Mouse (Mus musculus): ENCODE results near the gene Gemin6. TPM values are rescaled to one million over a fixed set of nuclear protein-coding genes. Genes with fewer than 3 reads are reported as not detected.

Gemin6 gene
- polyA plus RNA-seq (2017; shearing (Covaris generic)), result 11.5 TPM

DNA sequence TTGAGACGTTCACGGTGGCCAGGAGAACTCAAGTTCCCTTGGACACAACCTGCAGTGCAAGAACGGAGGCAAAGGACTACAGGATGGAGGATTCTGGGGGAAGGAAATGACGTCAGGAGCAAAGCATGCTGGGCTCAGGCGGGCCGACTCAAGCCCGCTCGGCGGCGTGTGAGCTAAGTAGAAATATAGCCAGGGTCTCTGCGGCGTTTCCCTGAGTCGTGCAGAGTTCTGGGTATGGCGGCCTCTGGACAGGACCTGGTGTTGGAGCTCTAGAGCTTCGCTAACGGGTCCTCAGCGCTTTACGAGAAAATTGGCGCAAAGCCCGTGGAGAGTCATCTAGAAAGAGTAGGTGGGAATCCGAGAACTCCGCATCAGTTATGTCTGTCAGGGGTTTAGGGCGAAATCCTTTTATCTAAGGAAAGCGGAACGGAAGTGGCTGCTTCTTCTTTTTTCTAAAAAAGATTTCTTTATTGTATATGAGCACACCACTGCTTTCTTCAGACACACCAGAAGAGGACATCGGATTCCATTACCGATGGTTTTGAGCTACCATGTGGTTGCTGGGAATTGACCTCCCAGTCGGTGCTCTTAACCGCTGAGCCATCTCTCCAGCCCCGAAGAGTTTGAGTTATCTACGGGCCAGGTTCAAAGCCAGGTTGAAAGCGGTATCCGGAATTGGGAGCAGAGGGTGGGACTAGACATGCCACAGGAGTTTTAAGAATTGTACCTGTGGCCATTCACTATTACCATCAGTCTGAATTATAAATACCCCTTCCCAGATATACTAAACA, at the start of gene Gemin6:
TSS of gene Gemin6 (plus strand) at position 116 of the 791 bp plus-strand sequence.

DNA sequence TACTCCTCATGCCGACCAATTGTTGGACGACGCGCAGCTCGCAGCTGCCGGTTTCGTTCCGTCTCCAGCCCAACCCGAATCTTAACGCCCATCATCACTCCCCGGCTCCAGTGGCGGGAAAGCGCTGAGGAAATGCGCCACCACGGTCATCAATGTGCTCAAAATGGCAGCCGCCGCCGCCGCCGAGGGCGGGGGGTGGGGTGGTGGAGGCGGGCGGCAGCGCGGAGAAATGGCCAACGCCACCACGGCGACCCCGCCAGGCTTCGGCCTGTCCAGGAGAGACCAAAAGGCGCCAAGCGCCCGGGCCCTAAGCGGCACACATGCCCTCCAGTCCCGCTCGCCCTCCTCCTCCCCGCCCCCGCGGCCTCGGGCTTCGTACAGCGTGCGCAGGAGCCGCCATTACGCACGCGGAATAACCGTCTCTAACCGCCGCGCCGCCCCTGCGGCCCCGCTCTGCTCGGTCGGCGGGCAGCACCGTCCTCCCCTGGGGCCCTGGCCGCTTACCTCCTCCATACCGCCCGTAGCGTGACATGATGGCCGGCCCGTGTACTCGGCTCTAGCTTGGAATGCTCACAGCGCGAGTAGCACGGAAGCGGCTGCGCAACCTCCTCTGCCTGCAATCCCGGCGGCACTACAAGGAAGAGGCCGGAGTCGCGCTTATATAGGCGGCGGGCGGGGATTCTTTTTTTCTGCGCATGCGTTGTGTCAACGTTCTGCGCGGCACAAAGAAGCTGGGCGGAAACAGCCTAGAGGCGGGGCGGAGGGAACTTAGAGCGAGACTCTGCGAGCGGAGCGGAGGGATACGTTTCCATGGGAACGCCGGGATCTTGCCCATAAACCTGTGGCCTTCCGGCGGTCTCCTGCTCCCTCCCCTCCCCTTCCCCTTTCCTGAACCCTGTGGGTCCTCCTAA, 17.3 kb upstream of the Gemin6 start, which contains the start of the genes Srsf7 and Ttc39d:
TSS of gene Srsf7 (minus strand) at position 637 of the 911 bp plus-strand sequence.
TSS of gene Ttc39d (plus strand) at position 790 of the 911 bp plus-strand sequence.

Other genes with a start within 250 kb of the Gemin6 start
- gene Hnrnpll, start 162.1 kb upstream of the Gemin6 start, polyA plus RNA-seq (2017; shearing (Covaris generic)), result 99.6 TPM
- gene Galm, start 97.0 kb upstream of the Gemin6 start, polyA plus RNA-seq (2017; shearing (Covaris generic)), result 41.3 TPM
- gene Srsf7, start 17.1 kb upstream of the Gemin6 start, polyA plus RNA-seq (2017; shearing (Covaris generic)), result 465 TPM
- 0.10 TPM for gene Ttc39d, start 17.0 kb upstream of the Gemin6 start, polyA plus RNA-seq (2017; shearing (Covaris generic))
- gene Morn2, start 65.8 kb downstream of the Gemin6 start, polyA plus RNA-seq (2017; shearing (Covaris generic)), result 2.5 TPM
- 27.1 TPM for gene Dhx57, start 66.0 kb downstream of the Gemin6 start, polyA plus RNA-seq (2017; shearing (Covaris generic))
- 3.2 TPM for gene Arhgef33, start 83.0 kb downstream of the Gemin6 start, polyA plus RNA-seq (2017; shearing (Covaris generic))
- not detected for gene Gm10190, start 149.1 kb downstream of the Gemin6 start, polyA plus RNA-seq (2017; shearing (Covaris generic))